Mouse (Mus musculus) heart, adult 2 months (tissue): ENCODE measurements around the gene Adgrf3.

ENCODE experiments used
- CTCF ChIP-seq: fragments of 200-600 bp; IDR thresholded peaks from 2 replicates; pipeline ENCODE4 v1.8.1; 2022; ENCODE audit warnings: antibody characterized with exemption, mild to moderate bottlenecking, moderate library complexity
- POLR2A ChIP-seq: fragments of 200-500 bp; IDR thresholded peaks from 2 replicates; pipeline ENCODE4 v1.6.1; 2011; ENCODE audit warnings: mild to moderate bottlenecking, low read depth, low read length, control low read depth; ENCODE audit not compliant: insufficient read depth

GRCm38 (mm10) chr5:30201521-30201920, 4.0 kb downstream of the Adgrf3 start:
- TF ChIP-seq POLR2A (no peak), CTCF (peak; percentile 63)
